Mouse (Mus musculus): ENCODE measurements around the gene Tmem170b. TPM values are rescaled to one million over a fixed set of nuclear protein-coding genes. Genes with fewer than 3 reads are reported as not detected.

Tmem170b gene
- polyA plus RNA-seq, 1 experiment from 2014 or later: 26.2 TPM

Other genes starting within 250 kb of the Tmem170b start
- gene Nedd9, start 118.5 kb upstream of the Tmem170b start, polyA plus RNA-seq (2016; fragmentation: Nextera tagmentation; extraction: Ambion mirVana): 17.1 and 17.9 TPM in 2 replicates
- gene Adtrp, start 241.8 kb downstream of the Tmem170b start, polyA plus RNA-seq (2016; fragmentation: Nextera tagmentation; extraction: Ambion mirVana): 0.45 and 1.3 TPM in 2 replicates

Measured in hindbrain, embryonic 12.5 days (tissue).